ENCODE assay signal across 9 mouse cellular contexts in genomic region chr9:71358961-71359360, GRCm38 (mm10).
DNase-seq lines count a peak whose midpoint lies in the region.
"Had no signal": no experiment of that assay in that cellular context is flagged by ENCODE, and none has a peak within 500 bp of the region (broad histone marks: within the 10 kb centered on the region; RNA-seq: fewer than 3 reads in every experiment).

No protein-coding gene starts in this region.

- DNase-seq in heart, adult 8-10 months (ENCODE audit: low spot score): peak; percentile 44
- no peak for DNase-seq in heart, postnatal 25 days (ENCODE audit: low spot score)
- peak; percentile 28 for DNase-seq in thymus, postnatal 0 days (ENCODE audit: low spot score)
- DNase-seq in thymus, postnatal 25 days: no peak
- peak; percentile 34 for DNase-seq in c-Kit-positive CD71-negative TER-119-negative erythroid progenitor cells, embryonic 14.5 days (ENCODE audit: low read depth)
- peak; percentile 16 to 41 for DNase-seq in layer of hippocampus, postnatal 10 days (ENCODE audit: low spot score in 2 of 2)
- no peak for DNase-seq in natural killer cell, adult 2 months (ENCODE audit: low spot score in 2 of 2)
- DNase-seq in ovary, postnatal 10 days (ENCODE audit: low spot score): no peak
- DNase-seq: liver, embryonic 13.5 days had no signal

- intact Hi-C loops in heart, postnatal 25 days (cut with DNase I): loop anchor here (1.0 to 10.0 kb wide), 2 partner anchors 88 to 144 kb away; partner anchors contain the start of gene Aldh1a2

Comparison
In these comparisons a context has a peak if more than half of its experiments do, and no peak if none do; other contexts are left out.
1. DNase-seq: peak in heart, adult 8-10 months (single experiment), thymus, postnatal 0 days (single experiment), c-Kit-positive CD71-negative TER-119-negative erythroid progenitor cells, embryonic 14.5 days (single experiment) and layer of hippocampus, postnatal 10 days (2 of 2); none in heart, postnatal 25 days (single experiment), thymus, postnatal 25 days (single experiment), natural killer cell, adult 2 months (0 of 2) and ovary, postnatal 10 days (single experiment).